Mouse (Mus musculus): ENCODE results near the gene Prnp. TPM values are rescaled to one million over a fixed set of nuclear protein-coding genes. Genes with fewer than 3 reads are reported as not detected.

Gene Prnp
- polyA plus RNA-seq, 2 experiments = 36.1 to 39.1 TPM

DNA sequence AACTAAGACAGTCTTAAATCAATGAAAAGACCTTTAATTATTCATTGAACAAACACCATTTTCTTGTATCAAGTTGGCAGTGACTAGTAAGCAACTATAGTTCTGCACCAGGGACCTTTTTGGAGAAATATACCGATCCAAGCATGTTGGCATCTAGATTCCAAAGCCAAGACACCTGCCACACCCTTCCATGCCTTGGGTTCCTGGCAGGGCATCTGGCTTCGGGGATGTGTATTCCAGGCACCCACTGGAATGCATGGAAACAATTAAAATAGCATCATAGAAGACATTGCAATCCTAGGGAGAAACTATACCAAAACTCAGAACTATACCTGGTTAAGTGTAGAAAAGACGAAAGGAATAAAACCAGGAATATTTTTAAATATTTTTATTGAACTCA, 3.5 kb upstream of the Prnp start:
- H3K27me3 ChIP-seq (ENCODE audit: control insufficient read depth, insufficient read depth, low read length) = no peaks in the 10 kb centered on the region
- H3K9me3 ChIP-seq (ENCODE audit: control insufficient read depth, low read length) = no peaks in the 10 kb centered on the region
- H3K4me3 ChIP-seq (replicated peaks; ENCODE audit: low read length) = no peak overlapping the region
- no peak overlapping the region for H3K9ac ChIP-seq (ENCODE audit: low read depth, low read length, severe bottlenecking)
- DNase-seq (ENCODE audit: low spot score) (no peak), ATAC-seq (ENCODE audit: low FRiP score, low read depth) (no peak)
- H3K4me2 ChIP-seq (replicated peaks; ENCODE audit: low read depth, low read length, severe bottlenecking) = no peak overlapping the region
- H3K36me3 ChIP-seq (ENCODE audit: control insufficient read depth, insufficient read depth, low read length) = no peaks in the 10 kb centered on the region
- peaks cover 7% of the 10 kb centered on the region; the same call in 1 of the 2 replicates for H3K4me1 ChIP-seq (ENCODE audit: control insufficient read depth, insufficient read depth, low read length)
- TF ChIP-seq POLR2A (IDR thresholded peaks at IDR 0.05; ENCODE audit: borderline replicate concordance, extremely low read depth, insufficient read depth, insufficient read length) = no peak
- no peak overlapping the region for H3K27ac ChIP-seq (replicated peaks; ENCODE audit: low read depth, low read length)
- WGBS = 76% methylated on average over 3 of the region's 3 CpGs

DNA sequence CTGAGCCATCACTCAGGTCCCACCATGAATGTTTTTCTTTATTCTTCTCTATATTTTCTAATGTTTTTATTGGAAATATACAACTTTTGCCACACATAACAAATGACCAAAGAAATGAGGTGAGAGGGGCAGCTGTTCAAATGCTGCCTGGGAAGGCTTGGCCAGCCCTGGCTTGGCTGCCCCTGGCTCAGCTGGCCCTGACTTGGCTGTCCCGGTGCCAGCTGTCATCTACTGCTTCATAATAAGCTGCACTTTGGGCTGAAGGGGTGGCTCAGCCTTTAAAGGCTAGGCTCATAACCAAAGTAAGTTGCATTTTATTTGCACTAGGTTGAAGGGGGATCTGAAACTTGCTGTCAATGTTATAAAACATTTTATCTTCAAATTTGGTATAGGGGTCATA, 2.9 kb upstream of the Prnp start:
- Histone ChIP-seq H3K4me2 (replicated peaks; ENCODE audit: low read depth, low read length, severe bottlenecking) (no peak overlapping the region), H3K9me3 (ENCODE audit: control insufficient read depth, low read length) (no peaks in the 10 kb centered on the region), H3K27me3 (ENCODE audit: control insufficient read depth, insufficient read depth, low read length) (no peaks in the 10 kb centered on the region), H3K27ac (replicated peaks; ENCODE audit: low read depth, low read length) (no peak overlapping the region), H3K36me3 (ENCODE audit: control insufficient read depth, insufficient read depth, low read length) (no peaks in the 10 kb centered on the region), H3K4me3 (replicated peaks; ENCODE audit: low read length) (no peak overlapping the region), H3K9ac (ENCODE audit: low read depth, low read length, severe bottlenecking) (no peak overlapping the region), H3K4me1 (ENCODE audit: control insufficient read depth, insufficient read depth, low read length) (peaks cover 8% of the 10 kb centered on the region; the same call in 1 of the 2 replicates)
- DNase-seq (ENCODE audit: low spot score) = no peak
- ATAC-seq (ENCODE audit: low FRiP score, low read depth) = no peak
- no peak for TF ChIP-seq POLR2A (IDR thresholded peaks at IDR 0.05; ENCODE audit: borderline replicate concordance, extremely low read depth, insufficient read depth, insufficient read length)
- WGBS = 78% methylated on average over 1 of the region's 1 CpGs

DNA sequence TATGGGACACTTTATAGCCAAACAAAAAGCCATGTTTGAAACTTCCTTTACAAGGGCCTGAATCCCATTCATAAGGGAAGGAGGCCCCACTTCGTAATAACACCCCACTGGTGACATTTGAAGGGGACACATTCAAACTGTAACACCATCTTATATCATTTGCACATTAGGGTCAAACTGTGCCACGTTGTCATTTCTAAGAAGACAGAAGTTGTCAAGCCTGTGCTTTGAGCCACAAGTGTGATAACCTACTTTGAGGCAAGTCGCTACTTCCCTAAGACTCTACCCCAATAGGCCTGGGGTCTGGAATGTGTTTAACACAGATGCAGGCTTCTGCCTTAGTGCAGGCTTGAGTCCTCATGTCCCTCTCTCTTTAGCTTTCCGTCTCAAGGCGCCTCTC, 2.4 kb upstream of the Prnp start:
- Histone ChIP-seq H3K36me3 (ENCODE audit: control insufficient read depth, insufficient read depth, low read length) (no peaks in the 10 kb centered on the region), H3K4me3 (replicated peaks; ENCODE audit: low read length) (no peak overlapping the region), H3K4me2 (replicated peaks; ENCODE audit: low read depth, low read length, severe bottlenecking) (no peak overlapping the region), H3K9me3 (ENCODE audit: control insufficient read depth, low read length) (no peaks in the 10 kb centered on the region), H3K9ac (ENCODE audit: low read depth, low read length, severe bottlenecking) (no peak overlapping the region), H3K27ac (replicated peaks; ENCODE audit: low read depth, low read length) (no peak overlapping the region), H3K27me3 (ENCODE audit: control insufficient read depth, insufficient read depth, low read length) (no peaks in the 10 kb centered on the region), H3K4me1 (ENCODE audit: control insufficient read depth, insufficient read depth, low read length) (peaks cover 8% of the 10 kb centered on the region; the same call in 1 of the 2 replicates)
- no peak for TF ChIP-seq POLR2A (IDR thresholded peaks at IDR 0.05; ENCODE audit: borderline replicate concordance, extremely low read depth, insufficient read depth, insufficient read length)
- 74% methylated on average over 5 of the region's 5 CpGs for WGBS
- ATAC-seq (ENCODE audit: low FRiP score, low read depth) = no peak
- no peak for DNase-seq (ENCODE audit: low spot score)

DNA sequence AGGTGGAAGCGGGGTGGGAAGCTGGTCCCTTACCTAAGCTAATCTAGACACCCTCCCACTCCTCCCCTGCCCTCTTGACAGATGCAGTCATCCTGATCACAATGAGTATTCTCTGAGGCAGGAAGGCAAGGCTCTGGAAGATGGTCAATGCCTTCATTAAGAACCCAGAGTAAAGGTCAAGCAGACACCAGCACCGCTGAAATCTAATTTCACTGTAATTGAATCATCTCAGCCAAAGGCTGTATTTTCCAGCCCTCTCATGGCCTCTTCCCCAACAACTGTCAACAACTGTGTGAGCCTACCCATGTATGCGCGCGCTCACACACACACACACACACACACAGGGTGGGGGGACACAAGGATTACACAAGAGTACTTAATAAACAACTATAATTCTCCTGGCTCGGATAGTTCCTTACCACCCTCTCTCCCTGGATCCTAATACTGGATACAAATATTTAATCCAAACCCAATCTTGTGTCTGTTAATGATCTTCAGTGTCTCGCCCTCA, 1.3 kb upstream of the Prnp start:
- H3K9me3 ChIP-seq (ENCODE audit: control insufficient read depth, low read length) = no peaks in the 10 kb centered on the region
- H3K27ac ChIP-seq (replicated peaks; ENCODE audit: low read depth, low read length) = no peak overlapping the region
- H3K27me3 ChIP-seq (ENCODE audit: control insufficient read depth, insufficient read depth, low read length) = no peaks in the 10 kb centered on the region
- peaks cover 8% of the 10 kb centered on the region; the same call in 1 of the 2 replicates for H3K4me1 ChIP-seq (ENCODE audit: control insufficient read depth, insufficient read depth, low read length)
- H3K9ac ChIP-seq (ENCODE audit: low read depth, low read length, severe bottlenecking) = no peak overlapping the region
- H3K4me3 ChIP-seq (replicated peaks; ENCODE audit: low read length) = no peak overlapping the region
- no peak for ATAC-seq (ENCODE audit: low FRiP score, low read depth)
- no peak for DNase-seq (ENCODE audit: low spot score)
- no peak overlapping the region for H3K4me2 ChIP-seq (replicated peaks; ENCODE audit: low read depth, low read length, severe bottlenecking)
- no peaks in the 10 kb centered on the region for H3K36me3 ChIP-seq (ENCODE audit: control insufficient read depth, insufficient read depth, low read length)
- 89% methylated on average over 7 of the region's 7 CpGs for WGBS
- no peak for TF ChIP-seq POLR2A (IDR thresholded peaks at IDR 0.05; ENCODE audit: borderline replicate concordance, extremely low read depth, insufficient read depth, insufficient read length)

DNA sequence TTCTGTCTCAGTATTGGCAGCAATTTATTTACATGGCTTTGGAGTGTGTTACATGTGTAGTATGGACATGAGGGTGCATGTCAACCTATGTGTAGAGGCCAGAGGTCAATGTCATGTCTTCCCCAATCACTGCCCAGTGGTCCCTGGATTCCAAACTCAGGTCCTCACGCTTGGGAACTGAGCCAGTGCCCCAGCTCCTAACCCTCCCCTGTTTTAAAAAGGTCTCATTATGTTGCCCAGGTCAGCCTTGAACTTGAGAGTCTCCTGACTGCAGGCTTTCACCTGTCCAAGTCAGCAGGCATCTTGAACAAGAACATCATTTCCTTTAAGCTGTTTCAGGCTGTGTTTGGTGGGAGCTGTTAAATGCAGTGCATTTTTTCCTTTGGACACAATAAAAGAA, 822 bp upstream of the Prnp start:
- no peak overlapping the region for H3K9ac ChIP-seq (ENCODE audit: low read depth, low read length, severe bottlenecking)
- H3K9me3 ChIP-seq (ENCODE audit: control insufficient read depth, low read length) = no peaks in the 10 kb centered on the region
- H3K4me2 ChIP-seq (replicated peaks; ENCODE audit: low read depth, low read length, severe bottlenecking) = peak overlapping the region; percentile 80; the same call in 1 of the 2 replicates
- no peak overlapping the region for H3K27ac ChIP-seq (replicated peaks; ENCODE audit: low read depth, low read length)
- no peak for DNase-seq (ENCODE audit: low spot score)
- 100% methylated on average over 1 of the region's 1 CpGs for WGBS
- no peak for TF ChIP-seq POLR2A (IDR thresholded peaks at IDR 0.05; ENCODE audit: borderline replicate concordance, extremely low read depth, insufficient read depth, insufficient read length)
- no peak overlapping the region for H3K4me3 ChIP-seq (replicated peaks; ENCODE audit: low read length)
- ATAC-seq (ENCODE audit: low FRiP score, low read depth) = no peak
- peaks cover 8% of the 10 kb centered on the region; the same call in 1 of the 2 replicates for H3K4me1 ChIP-seq (ENCODE audit: control insufficient read depth, insufficient read depth, low read length)
- H3K27me3 ChIP-seq (ENCODE audit: control insufficient read depth, insufficient read depth, low read length) = no peaks in the 10 kb centered on the region
- H3K36me3 ChIP-seq (ENCODE audit: control insufficient read depth, insufficient read depth, low read length) = 0 out of 2 replicates have a peak, but pooled peaks cover 3% of the 10 kb centered on the region
